Mouse (Mus musculus) mature B cell (primary cell): ENCODE data around the gene Olfr1200.

Experiments
- in situ Hi-C: fragments of 300-500 bp; cut with MboI; formaldehyde crosslinking; loops from 2 replicates; pipeline ENCODE4 v1.14.3; 2019

Gene Olfr1200

GRCm38 (mm10) chr2:88770388-88770787 lies at the start of gene Olfr1200:
TSS of gene Olfr1200 (minus strand) at chr2:88770488.
- in situ Hi-C loops: no loop called here

- in situ Hi-C loops: no loop called here
These were observed 43.9 kb upstream of the Olfr1200 start, which contains the start of gene Olfr1202 for GRCm38 (mm10) chr2:88814196-88814595. TSS of gene Olfr1202 (plus strand) at chr2:88814496.

DNA sequence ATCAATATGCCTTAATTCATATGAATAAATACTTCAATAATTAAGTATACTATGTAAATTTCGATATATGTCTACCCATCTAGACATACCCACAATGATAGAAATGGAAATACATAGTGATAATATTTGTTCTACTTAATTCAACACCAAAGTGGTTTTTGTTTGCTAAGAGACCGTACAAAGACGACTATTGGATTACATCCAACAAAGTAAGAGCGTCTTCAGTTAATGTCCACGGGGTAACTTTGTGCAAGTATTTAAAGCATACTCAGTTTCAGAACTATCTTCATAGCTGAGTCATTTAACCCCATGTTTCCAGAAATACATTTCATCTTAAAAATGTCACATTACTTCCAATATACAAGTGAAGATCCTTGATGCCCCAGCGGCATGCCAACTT lies 22.4 kb upstream of the Olfr1200 start, which contains the start of gene Olfr1201:
Gene Olfr1201 (plus strand): TSS at position 301 of the 400 bp plus-strand sequence.
- in situ Hi-C loops: no loop called here

DNA sequence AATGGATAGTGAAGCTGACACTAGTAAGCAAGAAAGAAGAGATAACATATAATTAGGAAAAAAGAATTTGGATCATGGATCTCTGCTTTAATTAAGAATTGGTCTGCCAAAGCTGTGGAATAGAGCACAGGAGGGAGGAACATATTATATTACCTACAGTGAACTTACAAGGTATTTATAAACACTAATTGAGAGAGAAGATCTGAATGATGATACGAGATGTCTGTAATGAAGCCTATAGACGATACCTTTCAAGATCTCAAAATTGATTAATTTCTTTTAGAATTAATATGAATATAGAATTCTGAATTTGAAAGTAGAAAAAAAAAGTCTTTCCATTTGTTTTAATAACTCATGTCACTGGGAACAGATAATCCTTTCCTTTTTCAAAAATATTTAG lies 9.9 kb downstream of the Olfr1200 start, which contains the start of gene Olfr1199:
Gene Olfr1199 (minus strand): TSS at position 101 of the 400 bp plus-strand sequence.
- in situ Hi-C loops: no loop called here

DNA sequence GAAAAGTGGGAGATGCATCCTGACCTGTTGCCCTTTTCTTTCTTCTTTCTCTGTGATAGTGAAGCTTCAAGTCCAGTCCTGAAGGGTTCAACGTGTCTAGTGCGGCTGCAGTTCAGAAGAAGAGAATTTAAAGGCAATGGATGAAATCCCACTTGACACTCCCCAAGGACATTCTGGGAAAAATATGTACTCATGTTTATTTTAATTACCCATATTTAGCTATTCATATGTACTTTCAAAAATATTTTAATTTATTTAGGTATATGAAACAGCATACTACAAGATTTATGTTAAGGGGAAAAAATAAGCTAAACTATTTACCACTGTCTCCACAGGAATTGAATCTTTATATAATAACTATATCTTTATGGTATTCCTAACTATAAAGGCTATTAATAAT lies 19.0 kb downstream of the Olfr1200 start, which contains the start of gene Olfr1198:
Gene Olfr1198 (minus strand): TSS at position 101 of the 400 bp plus-strand sequence.
- in situ Hi-C loops: no loop called here

- in situ Hi-C loops: no loop called here
These were observed 26.9 kb downstream of the Olfr1200 start for GRCm38 (mm10) chr2:88743379-88743778.

DNA sequence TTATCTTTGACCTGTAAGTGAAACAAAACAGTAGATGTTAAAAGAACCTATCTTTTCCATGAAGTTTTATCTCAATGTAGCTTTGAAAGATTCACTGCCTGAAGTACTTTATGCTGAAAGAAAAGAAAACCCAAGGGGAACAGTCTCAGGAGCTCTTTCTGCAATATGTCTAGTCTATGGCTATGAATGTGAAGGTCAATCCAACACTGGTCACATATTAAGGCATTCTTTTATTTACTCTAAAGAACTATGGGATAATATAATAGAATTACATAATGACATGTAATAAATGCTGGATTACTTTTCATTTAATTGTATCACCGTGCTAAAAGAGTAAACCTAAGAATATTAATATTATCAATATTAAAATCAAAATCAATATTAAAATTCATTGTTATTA lies 38.0 kb downstream of the Olfr1200 start, which contains the start of gene Olfr1197:
Gene Olfr1197 (minus strand): TSS at position 101 of the 400 bp plus-strand sequence.
- in situ Hi-C loops: no loop called here
